Mouse (Mus musculus) midbrain, embryonic 12.5 days (tissue): ENCODE data around the gene Tfap4. TPM values are rescaled to one million over a fixed set of nuclear protein-coding genes. Genes with fewer than 3 reads are reported as not detected.

ENCODE experiments used
- ATAC-seq: fragments of 200-750 bp; cut with Nextera tagmentation; 2 replicates; pipeline ENCODE4 v1.8.0; 2017; ENCODE audit warnings: low read depth, moderate TSS enrichment, moderate library complexity; ENCODE audit not compliant: low FRiP score
- H3K27ac ChIP-seq: fragments of 300-500 bp; sonication (generic); replicated peaks from 2 replicates; pipeline ENCODE4 v1.5.1; 2016; ENCODE audit warnings: mild to moderate bottlenecking
- H3K27me3 ChIP-seq: fragments of 300-500 bp; sonication (generic); 2 replicates; pipeline ENCODE4 v1.6.1; 2016; ENCODE audit warnings: mild to moderate bottlenecking
- H3K36me3 ChIP-seq: fragments of 300-500 bp; sonication (generic); 2 replicates; pipeline ENCODE4 v1.6.1; 2016
- H3K4me1 ChIP-seq: fragments of 300-500 bp; sonication (generic); 2 replicates; pipeline ENCODE4 v1.6.1; 2016
- H3K4me2 ChIP-seq: fragments of 300-500 bp; sonication (generic); replicated peaks from 2 replicates; pipeline ENCODE4 v1.6.1; 2016; ENCODE audit warnings: mild to moderate bottlenecking, moderate library complexity
- H3K4me3 ChIP-seq: fragments of 300-500 bp; sonication (generic); 2 replicates; pipeline ENCODE4 v1.5.1; 2016; ENCODE audit warnings: mild to moderate bottlenecking
- H3K9ac ChIP-seq: fragments of 300-500 bp; sonication (generic); replicated peaks from 2 replicates; pipeline ENCODE4 v1.6.1; 2016; ENCODE audit warnings: mild to moderate bottlenecking, moderate library complexity
- H3K9me3 ChIP-seq: fragments of 300-500 bp; sonication (generic); 2 replicates; pipeline ENCODE4 v1.6.1; 2016; ENCODE audit warnings: mild to moderate bottlenecking
- WGBS: fragments of 180-500 bp; shearing (Covaris S2); methylation state at CpG from one replicate; pipeline ENCODE4 v1.1.7; 2016; 5-methylcytosine and 5-hydroxymethylcytosine counted together
- polyA plus RNA-seq: library from polyadenylated mRNA; unstranded; fragments of >200 nt; fragmentation: Nextera tagmentation; extraction: Ambion mirVana; gene quantifications from 2 replicates; pipeline ENCODE4 v1.2.1, GENCODE M21; 2016

Tfap4 gene
- polyA plus RNA-seq, 1 experiment from 2014 or later, result 17.8 TPM

DNA sequence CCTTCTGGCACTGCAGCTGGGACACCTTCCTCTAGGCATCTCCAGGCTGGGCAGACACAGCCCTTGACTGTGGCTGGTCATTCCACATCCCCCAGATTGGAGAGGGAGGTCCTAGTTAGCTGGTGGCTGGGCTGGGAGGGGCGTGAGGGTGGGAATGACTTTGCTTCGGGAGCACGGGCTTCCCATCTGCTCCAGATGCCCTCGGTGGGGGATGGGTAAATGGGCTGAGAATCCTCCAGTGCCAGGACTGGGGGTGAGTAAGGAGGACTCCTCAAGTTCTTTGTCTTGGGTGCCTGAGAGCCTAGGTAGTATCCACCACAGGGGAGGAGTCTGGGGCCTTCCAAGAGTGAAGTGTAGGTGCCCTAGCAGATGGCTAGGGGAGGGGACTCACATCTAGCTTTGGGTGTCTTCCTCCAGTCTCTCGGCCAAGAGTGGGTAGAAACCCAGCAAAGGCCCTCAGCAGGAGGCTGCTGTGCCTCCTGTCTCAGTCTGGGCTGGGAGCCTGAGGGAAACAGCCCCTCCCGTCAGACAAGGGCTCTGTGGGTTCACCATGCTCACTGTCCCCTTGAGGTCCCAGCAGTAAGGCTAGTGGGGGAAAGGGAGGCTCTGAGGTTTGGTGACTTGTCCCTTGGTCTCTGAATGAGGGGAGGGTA lies 39.4 kb upstream of the Tfap4 start:
- Histone ChIP-seq H3K4me1 (peaks cover 87% of the 10 kb centered on the region), H3K9ac (peak overlapping the region; percentile 39; the same call in 1 of the 2 replicates), H3K9me3 (no peaks in the 10 kb centered on the region), H3K27me3 (no peaks in the 10 kb centered on the region), H3K4me2 (peak overlapping the region; percentile 100), H3K36me3 (no peaks in the 10 kb centered on the region), H3K4me3 (no peak overlapping the region; the same call in 1 of the 2 replicates), H3K27ac (peak overlapping the region; percentile 67)
- ATAC-seq, result no peak
- 22% methylated on average over 6 of the region's 6 CpGs for WGBS

DNA sequence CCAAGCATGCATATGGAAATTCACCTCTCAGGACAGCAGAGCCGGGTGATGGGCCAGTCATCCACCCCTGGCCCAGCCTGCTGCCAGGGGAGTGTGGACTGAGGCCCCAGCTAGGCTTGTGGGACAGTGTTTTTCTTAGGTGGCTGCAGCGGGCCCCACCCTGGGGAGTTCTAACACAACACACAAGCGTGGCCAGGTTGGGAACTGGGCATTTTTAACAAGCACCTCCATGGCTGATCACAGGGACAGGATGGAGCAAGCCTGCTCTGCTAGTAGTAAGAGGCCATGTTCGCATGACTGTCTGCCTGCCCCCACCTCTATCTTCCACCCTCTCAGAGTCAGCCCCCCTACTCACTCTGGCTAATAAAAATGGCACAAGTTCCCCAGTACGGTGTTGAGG lies 38.4 kb upstream of the Tfap4 start:
- Histone ChIP-seq H3K36me3 (no peaks in the 10 kb centered on the region), H3K27ac (peak overlapping the region; percentile 67), H3K4me2 (peak overlapping the region; percentile 100), H3K9me3 (no peaks in the 10 kb centered on the region), H3K4me1 (peaks cover 85% of the 10 kb centered on the region), H3K9ac (peak overlapping the region; percentile 41), H3K27me3 (no peaks in the 10 kb centered on the region), H3K4me3 (peak overlapping the region; percentile 88; the same call in 1 of the 2 replicates)
- no peak for ATAC-seq
- WGBS, result 70% methylated on average over 5 of the region's 5 CpGs

DNA sequence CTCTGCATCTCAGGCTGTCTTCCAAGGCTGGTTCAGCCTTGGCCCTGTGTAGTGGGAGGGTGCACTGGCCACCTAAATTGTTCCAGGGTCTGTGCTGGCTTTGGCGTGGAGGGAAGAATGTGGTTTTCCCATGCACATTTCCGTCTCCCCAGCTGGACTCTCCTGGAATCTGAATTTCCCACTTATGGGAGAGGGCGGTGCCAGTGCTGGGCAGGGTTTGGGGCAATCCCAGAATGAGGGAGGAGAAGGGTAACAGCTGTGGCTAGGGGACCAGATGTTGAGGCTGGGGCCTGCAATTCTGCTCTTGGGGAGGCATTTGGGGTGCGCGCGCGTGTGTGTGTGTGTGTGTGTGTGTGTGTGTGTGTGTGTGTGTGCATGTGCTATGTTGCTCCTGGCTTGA lies 37.6 kb upstream of the Tfap4 start:
- peak overlapping the region; percentile 97 for H3K27ac ChIP-seq
- WGBS, result 60% methylated on average over 7 of the region's 7 CpGs

DNA sequence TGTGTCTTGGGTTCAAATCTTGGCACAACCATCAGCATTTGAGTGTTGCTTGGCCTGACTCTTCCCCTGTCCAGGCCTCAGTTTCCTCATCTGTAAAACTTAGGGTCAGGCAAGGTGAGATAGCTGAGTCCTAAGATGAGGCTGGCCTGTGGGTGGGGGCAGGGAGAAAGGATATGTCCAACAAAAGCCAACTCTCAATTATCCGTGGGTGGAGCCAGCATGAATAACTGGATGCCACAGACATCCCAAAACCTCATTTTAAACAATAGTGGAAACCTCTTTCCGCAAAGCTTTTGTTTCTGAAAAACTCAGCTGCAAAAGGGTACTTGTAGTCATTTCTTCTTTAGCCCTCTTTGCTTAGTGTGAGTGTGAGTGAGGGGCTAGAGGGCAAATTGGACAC lies 37.2 kb upstream of the Tfap4 start:
- H3K27me3 ChIP-seq, result no peaks in the 10 kb centered on the region
- H3K4me3 ChIP-seq, result peak overlapping the region; percentile 88
- H3K36me3 ChIP-seq, result no peaks in the 10 kb centered on the region
- WGBS, result 36% methylated on average over 2 of the region's 2 CpGs
- H3K4me2 ChIP-seq, result peak overlapping the region; percentile 100
- no peaks in the 10 kb centered on the region for H3K9me3 ChIP-seq
- H3K4me1 ChIP-seq, result peaks cover 81% of the 10 kb centered on the region
- peak overlapping the region; percentile 97 for H3K27ac ChIP-seq
- ATAC-seq, result no peak
- peak overlapping the region; percentile 99; the same call in 1 of the 2 replicates for H3K9ac ChIP-seq

More for the DNA sequence above, 37.6 kb upstream of the Tfap4 start:
- H3K27me3 ChIP-seq, result no peaks in the 10 kb centered on the region
- peak overlapping the region; percentile 88 for H3K4me3 ChIP-seq
- H3K9ac ChIP-seq, result peak overlapping the region; percentile 99; the same call in 1 of the 2 replicates
- peaks cover 85% of the 10 kb centered on the region for H3K4me1 ChIP-seq
- no peak for ATAC-seq
- H3K36me3 ChIP-seq, result no peaks in the 10 kb centered on the region
- no peaks in the 10 kb centered on the region for H3K9me3 ChIP-seq
- peak overlapping the region; percentile 100 for H3K4me2 ChIP-seq

DNA sequence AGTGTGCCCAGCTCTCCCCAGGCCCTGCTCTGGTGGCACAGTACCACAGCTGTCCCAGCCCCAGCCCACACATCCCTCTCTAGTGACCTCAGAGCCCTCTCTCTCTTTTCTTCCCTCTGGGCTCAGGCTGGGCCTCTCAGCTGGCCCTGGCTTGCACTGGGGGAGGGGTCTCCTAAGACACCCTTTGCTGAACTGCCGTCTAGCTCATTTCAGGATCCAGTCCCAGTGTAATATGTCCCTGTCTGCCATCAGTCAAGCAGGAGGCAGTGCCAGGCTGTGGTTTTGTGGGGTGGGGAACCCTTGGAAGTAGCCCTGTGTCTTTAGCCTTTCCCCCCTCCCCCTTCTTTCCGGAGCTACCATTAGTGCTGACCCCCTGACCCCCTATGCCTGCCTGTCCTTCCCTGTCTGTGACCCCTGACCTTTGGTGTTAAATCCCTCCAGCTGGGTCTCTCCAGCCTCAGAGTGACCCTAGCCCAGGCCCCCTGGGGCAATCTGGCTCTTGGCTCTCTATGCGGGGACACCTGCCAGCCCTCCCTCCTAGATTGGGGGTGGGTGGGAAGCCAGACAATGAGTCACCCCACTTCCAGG lies 36.6 kb upstream of the Tfap4 start:
- Histone ChIP-seq H3K9ac (peak overlapping the region; percentile 99), H3K9me3 (no peaks in the 10 kb centered on the region), H3K36me3 (no peaks in the 10 kb centered on the region), H3K4me1 (peaks cover 77% of the 10 kb centered on the region), H3K27ac (peak overlapping the region; percentile 97), H3K4me2 (peak overlapping the region; percentile 100), H3K4me3 (peak overlapping the region; percentile 88), H3K27me3 (no peaks in the 10 kb centered on the region)
- peak; percentile 13; the same call in 1 of the 2 replicates for ATAC-seq
- WGBS, result 2% methylated on average over 3 of the region's 3 CpGs

DNA sequence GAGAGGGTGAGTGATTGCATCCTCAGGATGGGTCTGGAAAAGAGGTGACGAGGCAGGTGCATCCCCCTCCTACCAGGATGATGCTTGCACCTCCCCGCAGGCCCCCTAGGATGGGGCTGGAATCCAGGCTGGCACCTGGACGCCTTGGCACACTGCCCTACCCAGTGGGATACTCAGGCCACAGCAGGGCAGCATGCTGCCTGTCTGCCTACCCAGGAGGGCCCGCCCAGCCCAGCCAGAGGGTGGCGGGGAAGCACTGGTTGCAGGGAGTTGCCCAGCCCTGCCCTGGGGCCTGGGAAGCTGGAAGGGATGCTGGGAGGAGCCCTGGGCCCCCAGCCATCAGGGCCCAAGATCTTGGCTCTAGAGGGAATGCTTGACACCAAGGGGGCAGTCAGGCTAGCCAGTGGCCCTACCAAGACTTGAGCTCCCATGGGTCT lies 35.9 kb upstream of the Tfap4 start:
- no peaks in the 10 kb centered on the region for H3K9me3 ChIP-seq
- WGBS, result 2% methylated on average over 5 of the region's 5 CpGs
- H3K36me3 ChIP-seq, result peaks cover 3% of the 10 kb centered on the region
- peak; percentile 9; the same call in 1 of the 2 replicates for ATAC-seq
- peaks cover 70% of the 10 kb centered on the region for H3K4me1 ChIP-seq
- peak overlapping the region; percentile 99 for H3K9ac ChIP-seq
- peak overlapping the region; percentile 97 for H3K27ac ChIP-seq
- peak overlapping the region; percentile 100 for H3K4me2 ChIP-seq
- H3K27me3 ChIP-seq, result no peaks in the 10 kb centered on the region
- peak overlapping the region; percentile 88 for H3K4me3 ChIP-seq

DNA sequence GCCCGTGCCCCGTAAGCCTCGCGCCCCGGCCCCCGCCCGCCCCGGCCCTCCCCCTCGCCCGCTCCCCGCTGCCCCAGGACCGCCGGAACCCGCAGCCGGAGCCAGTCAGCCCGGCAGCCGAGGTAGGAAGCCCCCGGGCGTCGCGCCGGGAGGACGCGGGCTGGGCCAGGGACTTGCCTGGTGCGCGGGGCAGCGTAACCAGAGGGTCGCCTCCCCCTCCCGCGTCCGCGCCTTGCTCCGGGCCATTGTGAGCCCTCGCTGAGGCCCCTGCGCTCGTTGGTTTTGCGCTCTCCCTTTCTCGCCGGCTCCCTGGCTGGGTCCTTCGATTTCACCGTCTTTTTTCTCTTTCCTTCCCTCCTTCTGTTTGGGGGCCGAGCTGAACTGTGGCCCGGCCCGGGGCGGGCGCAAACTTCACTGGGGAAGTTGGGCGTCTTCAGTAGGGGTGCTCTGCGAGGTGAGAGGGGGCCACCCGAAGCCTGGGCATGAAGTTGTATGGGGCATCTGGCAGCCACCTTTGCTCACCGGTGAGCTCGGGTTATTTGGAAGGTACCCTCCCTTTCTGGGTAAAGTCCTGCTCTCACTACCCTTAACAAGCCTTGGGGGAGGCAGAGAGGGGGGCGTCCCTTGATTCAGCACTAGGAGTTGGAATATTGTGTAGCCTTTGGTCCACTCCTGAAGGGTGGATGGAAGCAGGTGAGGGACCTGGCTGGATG lies 35.3 kb upstream of the Tfap4 start:
- H3K27me3 ChIP-seq, result no peaks in the 10 kb centered on the region
- peak overlapping the region; percentile 88 for H3K4me3 ChIP-seq
- peak overlapping the region; percentile 100 for H3K4me2 ChIP-seq
- H3K36me3 ChIP-seq, result peaks cover 4% of the 10 kb centered on the region
- peak; percentile 57 for ATAC-seq
- under 1% methylated on average over 45 of the region's 52 CpGs for WGBS
- H3K4me1 ChIP-seq, result peaks cover 64% of the 10 kb centered on the region
- peak overlapping the region; percentile 97 for H3K27ac ChIP-seq
- peak overlapping the region; percentile 99 for H3K9ac ChIP-seq
- H3K9me3 ChIP-seq, result no peaks in the 10 kb centered on the region

DNA sequence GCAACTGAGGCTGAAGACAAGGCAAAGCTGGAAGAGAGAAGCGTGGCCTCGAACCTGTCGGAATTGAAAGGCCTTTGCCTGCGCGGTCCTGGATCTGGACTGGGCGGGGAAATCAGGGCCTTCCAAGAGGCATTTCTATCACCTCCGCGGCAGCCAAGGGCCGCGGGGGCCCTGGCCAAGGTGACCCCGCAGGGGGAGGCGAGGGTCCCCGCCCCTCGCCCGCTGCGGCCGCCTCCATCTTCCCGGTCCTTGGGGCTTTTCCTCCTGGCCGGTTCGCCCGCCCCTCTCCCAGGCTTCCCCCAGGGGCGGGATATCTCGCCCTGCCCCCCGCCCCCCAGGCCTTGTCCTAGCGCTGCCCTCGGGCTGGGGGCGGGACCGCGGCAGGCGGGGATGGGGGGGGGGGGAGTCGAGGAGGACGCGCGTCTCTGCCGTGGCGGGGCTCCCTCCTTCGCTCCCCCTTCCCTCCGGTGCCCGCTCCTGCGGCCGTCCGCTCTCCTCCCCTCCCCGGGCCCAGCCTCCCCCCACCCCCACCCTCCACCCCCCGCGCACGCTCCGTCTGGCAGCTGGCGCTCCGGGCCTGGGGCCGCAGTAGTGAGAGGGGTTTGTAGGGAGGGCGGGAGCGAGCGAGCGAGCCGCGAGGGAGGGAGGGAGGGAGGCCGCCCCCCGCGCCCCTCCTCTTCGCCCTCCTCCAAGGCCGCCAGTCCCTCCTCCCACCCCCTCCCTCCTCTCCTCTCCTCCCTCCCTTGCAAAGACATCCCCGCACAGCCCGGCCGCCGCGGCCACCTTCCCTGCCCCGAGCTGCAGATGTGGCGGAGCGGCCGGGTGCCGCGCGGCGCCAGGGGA lies 34.5 kb upstream of the Tfap4 start, which contains the start of gene Glis2:
TSS of gene Glis2 (plus strand) at position 743 of the 843 bp plus-strand sequence.
- peak within 1 kb of the TSS; percentile 97 for H3K27ac ChIP-seq
- H3K9ac ChIP-seq, result peak within 1 kb of the TSS; percentile 99
- ATAC-seq, result peak; percentile 88
- peak within 1 kb of the TSS; percentile 88 for H3K4me3 ChIP-seq
- WGBS, result 1% methylated on average over 20 of the region's 74 CpGs
- no peaks in the 10 kb centered on the region for H3K27me3 ChIP-seq
- H3K36me3 ChIP-seq, result peaks cover 4% of the 10 kb centered on the region
- H3K4me1 ChIP-seq, result peaks cover 56% of the 10 kb centered on the region
- no peaks in the 10 kb centered on the region for H3K9me3 ChIP-seq
- peak within 1 kb of the TSS; percentile 100 for H3K4me2 ChIP-seq

DNA sequence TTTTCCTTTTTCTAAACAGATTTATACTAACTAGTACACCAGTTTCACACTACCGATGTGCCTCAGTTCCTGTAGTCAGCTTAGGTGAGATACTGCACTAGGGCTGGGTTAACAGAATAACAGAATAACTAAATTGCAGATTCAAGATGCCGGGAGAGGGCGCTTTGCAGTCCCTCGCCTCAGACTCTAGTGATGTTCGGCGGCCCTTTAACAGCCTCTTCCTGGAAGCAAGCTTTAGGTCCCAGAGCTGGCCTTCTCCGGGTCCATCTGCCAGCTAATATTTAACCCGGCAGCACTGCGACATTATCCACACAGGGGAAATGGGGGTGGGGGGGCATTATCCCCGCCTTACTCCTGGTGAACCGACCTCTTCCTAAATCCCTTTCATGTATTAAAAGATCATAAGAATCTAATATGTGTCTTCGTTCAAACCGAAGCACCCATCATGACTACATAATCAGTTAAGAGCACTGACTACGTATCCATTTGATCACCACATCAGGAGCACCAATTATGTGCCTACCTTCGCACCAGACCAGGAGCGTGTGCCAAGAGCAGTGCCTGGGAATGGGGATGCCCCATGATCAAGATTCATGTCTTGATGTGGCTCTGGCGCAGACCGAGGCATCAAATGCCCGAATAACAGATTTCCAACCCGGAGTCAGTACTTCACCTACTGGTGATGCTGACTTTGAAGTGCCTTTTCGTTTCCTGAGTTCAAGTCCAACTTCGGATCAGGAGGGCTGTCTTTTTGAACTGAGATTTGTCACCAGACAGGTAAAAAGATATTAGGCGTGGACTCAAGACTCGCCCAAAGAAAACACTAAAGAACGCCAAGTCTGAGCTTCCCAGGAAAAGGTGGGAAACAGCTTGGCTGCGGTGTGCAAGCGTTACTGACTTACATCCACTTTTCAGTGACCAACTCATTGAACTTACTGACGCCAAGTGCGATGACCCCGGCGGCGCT lies 33.5 kb upstream of the Tfap4 start:
- WGBS, result 15% methylated on average over 32 of the region's 32 CpGs
- peaks cover 46% of the 10 kb centered on the region for H3K4me1 ChIP-seq

DNA sequence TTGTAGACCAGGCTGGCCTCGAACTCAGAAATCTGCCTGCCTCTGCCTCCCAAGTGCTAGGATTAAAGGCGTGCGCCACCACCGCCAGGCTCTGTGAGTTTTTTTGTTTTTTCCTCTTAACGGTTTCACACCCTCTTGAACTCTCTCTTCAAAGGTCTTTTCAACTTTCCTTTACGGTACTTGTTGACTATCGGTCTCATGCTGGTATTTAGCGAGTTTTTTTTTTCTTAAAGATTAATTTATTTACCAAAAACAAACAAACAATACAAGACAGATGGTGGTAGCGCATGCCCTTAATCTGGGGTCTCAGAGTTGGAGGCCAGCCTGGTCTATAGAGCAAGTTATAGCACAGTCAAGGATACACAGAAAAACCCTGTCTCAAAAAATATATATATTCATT lies 30.6 kb upstream of the Tfap4 start:
- Histone ChIP-seq H3K9ac (no peak overlapping the region), H3K27me3 (no peaks in the 10 kb centered on the region), H3K4me3 (no peak overlapping the region), H3K9me3 (no peaks in the 10 kb centered on the region), H3K27ac (no peak overlapping the region), H3K4me2 (no peak overlapping the region), H3K36me3 (peaks cover 4% of the 10 kb centered on the region), H3K4me1 (peaks cover 34% of the 10 kb centered on the region)
- 96% methylated on average over 9 of the region's 9 CpGs for WGBS
- ATAC-seq, result no peak

More for the DNA sequence above, 33.5 kb upstream of the Tfap4 start:
- H3K4me2 ChIP-seq, result peak overlapping the region; percentile 100
- H3K9ac ChIP-seq, result peak overlapping the region; percentile 99
- peaks cover 4% of the 10 kb centered on the region for H3K36me3 ChIP-seq
- H3K27me3 ChIP-seq, result no peaks in the 10 kb centered on the region
- H3K27ac ChIP-seq, result peak overlapping the region; percentile 97
- no peaks in the 10 kb centered on the region for H3K9me3 ChIP-seq
- peak overlapping the region; percentile 88 for H3K4me3 ChIP-seq
- no peak for ATAC-seq
